Mouse (Mus musculus): Measurements from ENCODE around the gene Adgrg3.

- TF ChIP-seq POLR2A (IDR thresholded peaks at IDR 0.05; ENCODE audit: low read depth, low read length) (no peak), CTCF (IDR thresholded peaks at IDR 0.05; ENCODE audit: extremely low read depth, insufficient read depth, insufficient read length, insufficient replicate concordance) (no peak)
These were observed 36.5 kb upstream of the Adgrg3 start for GRCm38 (mm10) chr8:94980976-94981375.

Measured in spleen, adult 2 months (tissue).